Mouse (Mus musculus) embryonic fibroblast, embryonic 13.5 days (primary cell): ENCODE measurements around the gene Nrl. TPM values are rescaled to one million over a fixed set of nuclear protein-coding genes. Genes with fewer than 3 reads are reported as not detected.

Experiments used
- H3K27ac ChIP-seq: 2 replicates; pipeline ENCODE4 v1.5.1; 2012; ENCODE audit warnings: low read length, control low read depth, inconsistent platforms; ENCODE audit not compliant: insufficient read depth
- H3K4me1 ChIP-seq: 2 replicates; pipeline ENCODE4 v1.6.1; 2011; ENCODE audit warnings: low read length; ENCODE audit not compliant: control insufficient read depth, insufficient read depth
- H3K4me3 ChIP-seq: 2 replicates; pipeline ENCODE4 v1.5.1; 2011; ENCODE audit warnings: mild to moderate bottlenecking, control low read depth, low read length; ENCODE audit not compliant: insufficient read depth
- CTCF ChIP-seq: IDR thresholded peaks from 2 replicates; pipeline ENCODE4 v1.5.1; 2011; ENCODE audit warnings: mild to moderate bottlenecking, control low read depth, low read length, moderate library complexity, borderline replicate concordance; ENCODE audit not compliant: insufficient read depth
- POLR2A ChIP-seq: IDR thresholded peaks from 2 replicates; pipeline ENCODE4 v1.6.1; 2011; ENCODE audit warnings: low read depth, mild to moderate bottlenecking, control low read depth, low read length, moderate library complexity
- polyA plus RNA-seq: library from polyadenylated mRNA; stranded (reverse); fragments of >200 nt; gene quantifications from 2 replicates; pipeline ENCODE4 v1.2.4, GENCODE M21; 2011; ENCODE audit warnings: low read depth; ENCODE audit not compliant: missing spikeins, insufficient read length

The Nrl gene
- polyA plus RNA-seq: not detected in 2 replicates

- H3K27ac ChIP-seq: no peak within 1 kb of the TSS
- H3K4me1 ChIP-seq: no peaks in the 10 kb centered on the region
- no peak for TF ChIP-seq CTCF
- no peak for TF ChIP-seq POLR2A
- no peak within 1 kb of the TSS for H3K4me3 ChIP-seq
These were observed at the start of gene Nrl for GRCm38 (mm10) chr14:55524785-55525184. Gene Nrl (minus strand): TSS chr14:55524981.

DNA sequence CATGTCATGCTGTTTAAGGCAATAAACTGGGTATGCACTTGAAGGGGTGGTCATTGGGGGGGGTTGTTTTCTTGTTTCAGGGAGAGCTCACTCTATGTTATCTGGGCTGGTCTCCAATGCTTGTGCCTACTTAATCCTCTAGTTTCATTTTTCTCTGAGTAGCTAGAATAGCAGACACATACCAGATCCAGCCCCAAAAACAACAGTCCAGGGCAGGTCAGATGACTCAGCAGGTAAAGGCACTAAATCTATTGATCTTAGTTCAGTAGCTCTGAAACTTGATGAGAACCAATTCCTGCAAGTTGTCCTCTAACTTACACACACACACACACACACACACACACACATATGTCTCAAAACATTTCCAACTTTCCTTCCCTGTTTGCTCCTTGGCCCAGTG, 47.0 kb upstream of the Nrl start:
- H3K4me1 ChIP-seq: no peaks in the 10 kb centered on the region
- H3K27ac ChIP-seq: no peak overlapping the region
- no peak for TF ChIP-seq CTCF
- H3K4me3 ChIP-seq: no peak overlapping the region

DNA sequence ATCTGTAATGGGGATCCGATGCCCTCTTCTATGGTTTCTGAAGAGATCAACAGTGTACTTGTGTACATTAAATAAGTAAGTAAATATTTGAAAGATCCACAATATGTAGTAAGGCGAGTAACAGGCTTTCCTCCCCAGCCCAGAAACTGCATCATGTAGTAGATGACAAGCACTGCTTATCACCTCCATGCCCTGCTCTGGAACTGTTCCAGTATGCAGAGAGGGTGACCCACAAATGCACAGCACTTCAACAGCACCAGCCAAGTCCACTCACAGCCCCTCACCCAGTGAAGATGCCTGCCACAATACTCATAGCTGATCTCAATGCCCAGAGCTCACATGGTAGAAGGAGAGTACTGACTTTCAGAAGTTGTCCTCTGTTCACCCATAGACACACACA, 45.8 kb upstream of the Nrl start:
- no peaks in the 10 kb centered on the region for H3K4me1 ChIP-seq
- H3K4me3 ChIP-seq: no peak overlapping the region
- TF ChIP-seq POLR2A: no peak
- no peak for TF ChIP-seq CTCF
- no peak overlapping the region for H3K27ac ChIP-seq

- no peak for TF ChIP-seq POLR2A
- no peak for TF ChIP-seq CTCF
- H3K27ac ChIP-seq: no peak overlapping the region
- no peaks in the 10 kb centered on the region for H3K4me1 ChIP-seq
- no peak overlapping the region for H3K4me3 ChIP-seq
These were observed 42.7 kb upstream of the Nrl start for GRCm38 (mm10) chr14:55567496-55567895.

- TF ChIP-seq CTCF (no peak), POLR2A (no peak)
- Histone ChIP-seq H3K4me3 (no peak overlapping the region), H3K27ac (no peak overlapping the region), H3K4me1 (peaks cover 3% of the 10 kb centered on the region; the same call in 1 of the 2 replicates)
These were observed 41.0 kb upstream of the Nrl start for GRCm38 (mm10) chr14:55565748-55566147.

DNA sequence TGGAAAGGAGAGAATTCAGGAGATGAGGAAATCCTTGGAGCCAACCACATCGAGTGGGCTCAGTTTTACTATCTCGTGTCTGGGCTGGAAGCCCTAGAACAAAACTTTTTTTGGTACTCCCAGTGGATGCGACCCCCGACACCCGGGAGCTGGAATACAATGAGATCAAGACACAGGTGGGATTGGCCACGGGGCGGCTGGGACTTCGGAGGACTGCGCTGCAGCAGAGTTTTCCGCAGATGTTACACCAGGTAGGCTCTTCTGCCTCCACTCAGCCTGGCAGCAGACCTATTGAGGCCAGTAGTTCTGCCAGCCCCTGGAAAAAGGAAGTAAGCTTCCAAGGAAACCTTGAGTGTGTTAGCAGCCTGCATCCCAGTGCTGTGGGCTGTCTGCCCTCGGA, 38.5 kb upstream of the Nrl start:
- TF ChIP-seq POLR2A (no peak), CTCF (no peak)
- no peak overlapping the region for H3K27ac ChIP-seq
- H3K4me1 ChIP-seq: peaks cover 3% of the 10 kb centered on the region; the same call in 1 of the 2 replicates
- H3K4me3 ChIP-seq: no peak overlapping the region

DNA sequence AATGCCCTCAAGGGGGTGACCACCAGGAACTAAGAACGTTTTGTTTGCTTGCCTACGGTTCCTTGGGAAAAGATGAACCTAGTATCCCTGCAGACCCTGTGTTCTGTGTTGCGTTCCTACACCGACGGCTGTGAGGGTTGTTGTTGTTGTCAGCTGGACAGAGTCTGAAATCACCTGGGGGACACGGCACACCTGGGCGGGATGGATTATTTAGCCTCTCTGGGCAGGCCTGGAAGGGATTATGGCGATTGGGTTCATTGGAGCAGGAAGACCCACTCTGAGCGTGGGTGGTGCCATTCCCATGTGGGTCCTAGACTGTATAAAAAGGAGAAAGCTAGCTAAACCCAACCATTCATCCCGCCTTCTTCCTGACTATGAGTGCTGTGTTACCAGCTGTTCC, 37.1 kb upstream of the Nrl start:
- H3K27ac ChIP-seq: no peak overlapping the region
- TF ChIP-seq POLR2A: no peak
- TF ChIP-seq CTCF: no peak
- no peak overlapping the region for H3K4me3 ChIP-seq
- H3K4me1 ChIP-seq: peaks cover 3% of the 10 kb centered on the region; the same call in 1 of the 2 replicates

GRCm38 (mm10) chr14:55560202-55561073, 35.7 kb upstream of the Nrl start, which contains the start of gene A730061H03Rik:
Gene A730061H03Rik (minus strand): TSS chr14:55560406.
- Histone ChIP-seq H3K4me1 (peaks cover 3% of the 10 kb centered on the region; the same call in 1 of the 2 replicates), H3K27ac (peak within 1 kb of the TSS; percentile 90), H3K4me3 (peak within 1 kb of the TSS; percentile 80)
- TF ChIP-seq POLR2A (peak; percentile 75), CTCF (no peak)

DNA sequence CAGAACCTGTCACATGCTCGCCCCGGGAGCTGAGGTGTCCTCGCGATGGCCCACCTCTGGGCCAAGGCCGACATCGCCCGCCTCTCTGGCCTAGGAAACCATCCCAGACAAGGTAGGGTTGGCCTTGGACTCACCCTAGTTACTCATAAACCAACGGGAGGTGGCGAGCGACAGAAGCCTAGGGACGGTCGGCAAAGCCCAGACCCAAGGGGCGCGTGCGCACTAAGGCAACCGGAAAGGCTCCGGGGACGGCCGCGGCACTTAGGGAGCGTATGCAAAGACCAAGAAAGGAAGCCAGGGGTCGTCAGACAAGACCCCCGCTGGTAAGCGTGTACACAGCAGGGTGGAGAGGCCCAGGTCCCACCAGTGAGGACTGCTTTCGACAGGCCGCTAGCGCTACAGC, 35.0 kb upstream of the Nrl start, which contains the start of gene Dcaf11:
Dcaf11 (plus strand) TSS at position 208 of the 403 bp plus-strand sequence.
- no peak for TF ChIP-seq CTCF
- peak; percentile 81 for TF ChIP-seq POLR2A
- Histone ChIP-seq H3K4me3 (peak within 1 kb of the TSS; percentile 80), H3K27ac (peak within 1 kb of the TSS; percentile 90), H3K4me1 (peaks cover 3% of the 10 kb centered on the region; the same call in 1 of the 2 replicates)
